Mouse (Mus musculus) layer of hippocampus, adult 18-20 months (tissue): ENCODE results near the gene Olfr747. TPM values are rescaled to one million over a fixed set of nuclear protein-coding genes. Genes with fewer than 3 reads are reported as not detected.
"Not testable (repeated sequence)": the region's sequence is repeated elsewhere in the genome, so short reads cannot be mapped to it uniquely, and the experiment has no call there.

Source experiments
- DNase-seq, 2 experiments: peaks; one replicate each; pipeline ENCODE4 v3.0.0; 2022; ENCODE audit warnings: low spot score in 2 of 2
- long read RNA-seq: library from polyadenylated mRNA; stranded (forward); transcript quantifications from one replicate; pipeline ENCODE4 v2.0.0, GENCODE M21; 2021
- total RNA-seq, 2 experiments: library from RNA; stranded (reverse); gene quantifications; 2 replicates each; pipeline ENCODE4 v1.2.3; 2021

The Olfr747 gene
- not detected for total RNA-seq
- long read RNA-seq, result 0 reads

- DNase-seq, result no peak
Observed at GRCm38 (mm10) chr14:50693106-50693505, at the start of gene Olfr747. TSS of gene Olfr747 (minus strand) at chr14:50693206.

- no peak for DNase-seq
Observed at GRCm38 (mm10) chr14:50741584-50741983, 48.6 kb upstream of the Olfr747 start.

- no peak for DNase-seq
Observed at GRCm38 (mm10) chr14:50740334-50740733, 47.3 kb upstream of the Olfr747 start.

- not testable (repeated sequence) for DNase-seq
Observed at GRCm38 (mm10) chr14:50722371-50722770, 29.4 kb upstream of the Olfr747 start.

- DNase-seq, result not testable (repeated sequence)
Observed at GRCm38 (mm10) chr14:50719875-50720274, 26.9 kb upstream of the Olfr747 start.

- DNase-seq, result no peak
Observed at GRCm38 (mm10) chr14:50707073-50707472, 14.1 kb upstream of the Olfr747 start, which contains the start of gene Olfr748. TSS of gene Olfr748 (plus strand) at chr14:50707373.

GRCm38 (mm10) chr14:50646783-50647182 lies 46.2 kb downstream of the Olfr747 start, which contains the start of gene Olfr746:
TSS of gene Olfr746 (plus strand) at chr14:50647083.
- DNase-seq, result no peak

- DNase-seq, result no peak
Observed at GRCm38 (mm10) chr14:50639088-50639487, 53.9 kb downstream of the Olfr747 start, which contains the start of gene Olfr745. TSS of gene Olfr745 (plus strand) at chr14:50639388.

Other genes starting within 250 kb of the Olfr747 start
- not detected for gene Olfr740, start 247.7 kb downstream of the Olfr747 start, total RNA-seq
- not detected for gene Olfr741, start 220.5 kb downstream of the Olfr747 start, total RNA-seq
- not detected for gene Olfr742, start 189.6 kb downstream of the Olfr747 start, total RNA-seq
- gene Olfr743, start 171.4 kb downstream of the Olfr747 start, total RNA-seq, result not detected
- not detected for gene Olfr744, start 78.3 kb downstream of the Olfr747 start, total RNA-seq
- not detected for gene Olfr745, start 53.8 kb downstream of the Olfr747 start, total RNA-seq
- gene Olfr746, start 46.1 kb downstream of the Olfr747 start, total RNA-seq, result not detected
- gene Olfr748, start 14.2 kb upstream of the Olfr747 start, total RNA-seq, result not detected
- not detected for gene Olfr749, start 51.9 kb upstream of the Olfr747 start, total RNA-seq
- gene Ttc5, start 92.3 kb upstream of the Olfr747 start, total RNA-seq, result 10 to 100 TPM; 58.9 to 62.2 TPM
- gene Ccnb1ip1, start 114.5 kb upstream of the Olfr747 start, total RNA-seq, result not detected
- 10 to 100 TPM; 22.1 to 28.9 TPM for gene Parp2, start 114.6 kb upstream of the Olfr747 start, total RNA-seq
- gene Tep1, start 177.4 kb upstream of the Olfr747 start, total RNA-seq, result 1 to 10 TPM; 2.9 to 3.6 TPM
- 1 to 10 TPM; 3.7 to 5.9 TPM for gene Klhl33, start 204.3 kb upstream of the Olfr747 start, total RNA-seq
- gene Osgep, start 231.7 kb upstream of the Olfr747 start, total RNA-seq, result 10 to 100 TPM; 34.9 to 39.0 TPM
- 10 to 100 TPM; 62.8 to 65.7 TPM for gene Apex1, start 231.8 kb upstream of the Olfr747 start, total RNA-seq
- 10 to 100 TPM; 86.4 to 96.1 TPM for gene Pip4p1, start 237.7 kb upstream of the Olfr747 start, total RNA-seq
- gene Pnp, start 237.9 kb upstream of the Olfr747 start, total RNA-seq, result 10 to 100 TPM; 13.1 to 18.3 TPM